Mouse (Mus musculus) cortical plate, adult 2 months (tissue): ENCODE measurements around the gene Tcta.

Experiments used
- CTCF ChIP-seq: fragments of 200-500 bp; IDR thresholded peaks from 2 replicates; pipeline ENCODE4 v1.5.1; 2011; ENCODE audit warnings: mild to moderate bottlenecking, control low read depth, low read length; ENCODE audit not compliant: insufficient read depth; ENCODE audit errors: extremely low read depth
- POLR2A ChIP-seq: fragments of 200-500 bp; IDR thresholded peaks from 2 replicates; pipeline ENCODE4 v1.6.1; 2011; ENCODE audit warnings: mild to moderate bottlenecking, low read length, control low read depth; ENCODE audit not compliant: insufficient read depth; ENCODE audit errors: extremely low read depth

GRCm38 (mm10) chr9:108266261-108266935 lies 39.6 kb downstream of the Tcta start:
- TF ChIP-seq POLR2A (no peak), CTCF (no peak)
